Mouse (Mus musculus) thymus, adult 2 months (tissue): Measurements from ENCODE around the gene Cd7. TPM values are rescaled to one million over a fixed set of nuclear protein-coding genes. Genes with fewer than 3 reads are reported as not detected.

Source experiments
- DNase-seq: peaks from one replicate; pipeline ENCODE4 v3.0.0; 2021
- H3K27ac ChIP-seq: fragments of 200-500 bp; 2 replicates; pipeline ENCODE4 v1.5.1; 2012; ENCODE audit warnings: low read length, control low read depth; ENCODE audit not compliant: control insufficient read depth, insufficient read depth
- H3K27me3 ChIP-seq: fragments of 200-500 bp; 2 replicates; pipeline ENCODE4 v1.6.1; 2012; ENCODE audit warnings: mild to moderate bottlenecking, low read length, moderate library complexity, mixed read lengths; ENCODE audit not compliant: control insufficient read depth, insufficient read depth
- H3K36me3 ChIP-seq: fragments of 200-500 bp; 2 replicates; pipeline ENCODE4 v1.6.1; 2012; ENCODE audit warnings: mild to moderate bottlenecking, low read length, moderate library complexity; ENCODE audit not compliant: control insufficient read depth, insufficient read depth
- H3K4me1 ChIP-seq: fragments of 200-500 bp; replicated peaks from 2 replicates; pipeline ENCODE4 v1.6.1; 2012; ENCODE audit warnings: low read length; ENCODE audit not compliant: control insufficient read depth, insufficient read depth
- H3K4me3 ChIP-seq: fragments of 200-500 bp; 2 replicates; pipeline ENCODE4 v1.5.1; 2012; ENCODE audit warnings: mild to moderate bottlenecking, low read length, control low read depth, moderate library complexity; ENCODE audit not compliant: control insufficient read depth, insufficient read depth
- CTCF ChIP-seq: fragments of 200-500 bp; IDR thresholded peaks from 2 replicates; pipeline ENCODE4 v1.5.1; 2012; ENCODE audit warnings: mild to moderate bottlenecking, control low read depth, low read length, moderate library complexity, borderline replicate concordance; ENCODE audit not compliant: control insufficient read depth, poor library complexity, insufficient read depth; ENCODE audit errors: extremely low read depth
- POLR2A ChIP-seq: fragments of 200-500 bp; IDR thresholded peaks from 2 replicates; pipeline ENCODE4 v1.6.1; 2012; ENCODE audit warnings: mild to moderate bottlenecking, low read length, control low read depth, moderate library complexity; ENCODE audit not compliant: control insufficient read depth, poor library complexity, insufficient read depth; ENCODE audit errors: extremely low read depth
- WGBS: fragments of 180-500 bp; shearing (Covaris S2); methylation state at CpG from one replicate; pipeline ENCODE4 v1.1.7; 2018; 5-methylcytosine and 5-hydroxymethylcytosine counted together
- polyA plus RNA-seq: library from polyadenylated mRNA; depleted of rRNA; stranded (reverse); fragments of >200 nt; gene quantifications from 2 replicates; pipeline ENCODE4 v1.2.3, GENCODE M21; 2012

Gene Cd7
- polyA plus RNA-seq, 1 experiment, result 55.2 TPM

DNA sequence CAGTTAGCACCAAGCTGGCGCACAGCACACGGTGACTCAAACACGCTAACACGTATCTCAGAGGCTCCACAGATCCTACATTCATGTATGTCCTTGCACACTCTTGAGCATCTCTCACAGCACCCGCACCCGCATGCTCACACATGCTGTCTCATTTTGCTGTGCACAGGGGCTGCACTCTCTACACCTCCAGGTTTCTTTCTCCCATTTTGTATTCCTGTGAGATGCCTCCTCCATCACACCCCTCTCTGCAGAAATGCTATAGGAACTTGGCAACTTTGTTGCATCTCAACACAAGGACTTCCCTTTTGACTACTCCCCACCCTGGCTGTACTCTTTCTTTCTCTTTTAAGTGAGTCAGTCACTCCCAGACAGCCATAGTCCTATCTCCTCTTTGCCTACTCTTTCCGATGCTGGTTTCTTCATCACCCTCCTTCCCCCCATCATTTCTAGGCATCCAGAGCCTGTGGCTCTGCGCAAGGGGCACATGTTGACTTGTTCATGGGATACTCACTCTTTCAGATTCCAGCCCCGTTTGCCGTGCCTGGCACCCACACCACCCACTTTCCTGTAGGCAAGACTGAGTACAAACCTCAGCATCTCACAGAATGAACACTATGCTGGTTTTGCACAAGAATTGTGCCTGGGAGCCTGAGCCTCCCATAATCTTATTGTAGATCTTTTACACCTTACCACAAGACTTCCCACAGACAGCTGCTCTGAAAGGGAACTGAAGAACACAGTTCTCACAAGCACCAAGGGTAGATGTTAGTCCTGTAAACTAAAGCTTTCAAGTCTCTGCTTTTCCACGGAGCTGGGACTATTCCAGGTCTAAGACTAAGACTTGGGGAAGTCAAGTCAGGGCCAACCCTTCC, 615 bp downstream of the Cd7 start:
- Histone ChIP-seq H3K36me3 (no peaks in the 10 kb centered on the region), H3K4me1 (peaks cover 24% of the 10 kb centered on the region), H3K27ac (peak overlapping the region; percentile 75), H3K4me3 (peak overlapping the region; percentile 22), H3K27me3 (no peaks in the 10 kb centered on the region)
- TF ChIP-seq CTCF (no peak), POLR2A (no peak)
- DNase-seq, result peak; percentile 14
- WGBS, result 60% methylated on average over 11 of the region's 11 CpGs

DNA sequence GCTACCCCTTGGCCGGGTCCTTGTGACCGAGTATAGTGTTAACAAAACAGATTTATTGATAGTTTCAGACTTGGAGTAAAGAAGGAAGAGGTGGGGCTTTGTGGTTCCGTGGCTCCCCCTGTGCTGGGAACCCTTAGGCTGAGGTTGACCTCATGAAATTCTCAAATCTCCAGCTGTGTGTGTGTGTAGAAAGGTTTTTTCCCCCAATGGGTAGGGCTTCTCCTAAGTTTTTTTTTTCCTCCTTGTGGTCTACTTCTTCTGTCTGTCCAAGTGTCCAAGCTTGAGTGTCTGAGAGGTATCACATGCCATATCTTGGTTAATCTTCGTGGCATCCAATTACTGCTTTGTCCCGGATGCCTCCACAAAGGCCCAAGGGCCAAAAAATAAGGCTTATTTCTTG, 6.1 kb downstream of the Cd7 start:
- 21% methylated on average over 5 of the region's 5 CpGs for WGBS
- Histone ChIP-seq H3K4me3 (no peak overlapping the region), H3K27ac (no peak overlapping the region), H3K36me3 (no peaks in the 10 kb centered on the region), H3K27me3 (no peaks in the 10 kb centered on the region), H3K4me1 (peaks cover 13% of the 10 kb centered on the region)
- TF ChIP-seq CTCF (no peak), POLR2A (no peak)
- DNase-seq, result no peak

DNA sequence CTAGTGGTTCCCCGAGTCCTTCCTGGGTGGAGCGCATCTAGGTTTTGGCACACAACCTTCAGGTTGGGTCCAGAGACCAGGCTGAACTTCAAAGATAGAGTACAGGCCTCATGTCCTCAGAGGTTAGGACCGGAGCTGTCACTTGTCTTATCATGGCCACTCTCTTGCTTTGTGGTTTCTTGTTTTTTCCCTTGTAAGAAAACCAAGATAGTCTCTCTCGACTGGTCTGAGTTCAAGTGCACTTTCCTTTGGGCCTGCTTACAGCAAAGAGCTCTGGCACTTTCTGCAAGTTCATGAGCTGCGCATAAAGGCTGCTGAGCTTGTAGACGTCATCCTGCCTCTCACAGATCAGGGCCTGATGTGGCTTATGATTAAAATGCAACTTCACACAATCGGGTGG, 12.0 kb downstream of the Cd7 start:
- Histone ChIP-seq H3K4me1 (no peaks in the 10 kb centered on the region), H3K27me3 (no peaks in the 10 kb centered on the region), H3K36me3 (no peaks in the 10 kb centered on the region), H3K4me3 (no peak overlapping the region), H3K27ac (no peak overlapping the region)
- no peak for TF ChIP-seq POLR2A
- TF ChIP-seq CTCF, result no peak
- no peak for DNase-seq
- 36% methylated on average over 7 of the region's 7 CpGs for WGBS

DNA sequence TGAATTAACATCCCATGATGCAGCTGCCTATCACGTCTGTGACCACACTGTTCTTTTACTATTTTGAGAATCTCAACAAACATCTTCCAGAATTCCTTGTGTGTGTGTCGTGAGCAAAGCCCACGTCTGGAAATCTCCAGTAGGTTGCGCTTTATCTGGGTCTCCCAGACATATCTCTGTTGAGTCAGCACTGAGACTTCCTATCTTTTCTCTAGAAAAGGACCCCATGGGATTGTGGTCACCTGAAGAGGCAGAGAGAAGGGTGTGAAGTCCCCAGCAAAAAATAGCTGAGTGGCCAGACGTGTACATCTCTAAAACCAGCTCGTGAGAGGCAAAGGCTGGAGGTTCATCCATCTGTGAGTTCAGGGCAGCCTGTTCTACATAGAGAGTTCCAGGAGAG, 15.1 kb downstream of the Cd7 start:
- WGBS, result 67% methylated on average over 6 of the region's 6 CpGs
- Histone ChIP-seq H3K27me3 (no peaks in the 10 kb centered on the region), H3K4me3 (no peak overlapping the region)

DNA sequence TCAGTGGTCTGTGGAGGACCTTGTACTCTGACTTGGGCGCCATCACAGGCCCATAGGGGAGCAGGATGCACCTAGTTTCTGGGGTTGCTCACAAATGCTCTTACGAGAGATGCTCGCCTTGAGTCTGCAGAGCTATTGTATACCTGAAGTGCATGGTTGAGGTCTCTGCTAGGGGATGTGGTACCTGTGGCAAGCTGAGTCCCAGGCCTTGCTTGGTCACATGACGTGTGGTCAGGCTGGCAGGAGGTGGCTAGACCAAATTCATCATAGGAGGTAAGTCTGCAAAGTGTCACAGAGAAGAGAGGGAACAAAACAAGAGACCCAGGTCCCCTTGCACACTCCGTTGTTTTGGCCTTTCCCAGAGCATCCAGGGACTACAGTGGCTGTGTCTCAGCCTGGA, 19.7 kb downstream of the Cd7 start:
- Histone ChIP-seq H3K4me3 (no peak overlapping the region), H3K27me3 (no peaks in the 10 kb centered on the region), H3K27ac (no peak overlapping the region), H3K4me1 (0 out of 2 replicates have a peak, but pooled peaks cover 2% of the 10 kb centered on the region), H3K36me3 (no peaks in the 10 kb centered on the region)
- WGBS, result 57% methylated on average over 5 of the region's 5 CpGs
- TF ChIP-seq CTCF (no peak), POLR2A (no peak)
- DNase-seq, result no peak

More for the DNA sequence above, 15.1 kb downstream of the Cd7 start:
- H3K4me1 ChIP-seq, result 0 out of 2 replicates have a peak, but pooled peaks cover 2% of the 10 kb centered on the region
- TF ChIP-seq POLR2A (no peak), CTCF (no peak)
- H3K27ac ChIP-seq, result no peak overlapping the region
- H3K36me3 ChIP-seq, result no peaks in the 10 kb centered on the region
- DNase-seq, result no peak

DNA sequence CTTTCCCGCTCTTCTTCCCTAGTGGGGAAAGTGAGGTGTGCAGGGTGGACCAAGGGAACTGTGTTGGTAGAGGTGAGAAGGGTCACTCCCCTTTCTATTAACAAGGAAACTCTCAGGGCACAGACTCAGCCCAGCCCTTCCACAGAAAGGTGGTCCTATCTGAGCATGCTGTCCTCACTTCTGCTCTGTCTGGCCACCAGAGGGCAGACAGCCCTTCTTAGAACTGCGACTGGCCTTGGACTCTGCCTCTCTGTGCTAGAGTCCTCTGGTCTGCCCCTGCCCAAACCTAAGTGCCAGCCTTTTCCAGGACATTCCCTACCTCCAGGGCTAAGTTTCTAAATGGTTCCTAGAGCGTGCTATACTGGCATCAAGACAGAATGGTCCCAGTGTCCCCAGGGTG, 21.5 kb downstream of the Cd7 start:
- TF ChIP-seq CTCF (peak; percentile 83; the same call in 1 of the 2 replicates), POLR2A (no peak)
- no peaks in the 10 kb centered on the region for H3K36me3 ChIP-seq
- H3K4me3 ChIP-seq, result no peak overlapping the region
- 0 out of 2 replicates have a peak, but pooled peaks cover 2% of the 10 kb centered on the region for H3K4me1 ChIP-seq
- H3K27ac ChIP-seq, result no peak overlapping the region
- no peaks in the 10 kb centered on the region for H3K27me3 ChIP-seq
- DNase-seq, result peak; percentile 55
- 55% methylated on average over 3 of the region's 3 CpGs for WGBS
